Mouse (Mus musculus) neural tube, embryonic 14.5 days (tissue): ENCODE results near the gene Wscd2. TPM values are rescaled to one million over a fixed set of nuclear protein-coding genes. Genes with fewer than 3 reads are reported as not detected.

Experiments used
- ATAC-seq: fragments of 200-750 bp; cut with Nextera tagmentation; 2 replicates; pipeline ENCODE4 v1.8.0; 2017; ENCODE audit warnings: low read depth, mild to moderate bottlenecking, moderate TSS enrichment, moderate library complexity
- H3K27ac ChIP-seq: fragments of 300-500 bp; sonication (generic); 2 replicates; pipeline ENCODE4 v1.5.1; 2014; ENCODE audit warnings: low read depth, mild to moderate bottlenecking, control low read depth, low read length, moderate library complexity, mixed read lengths
- H3K27me3 ChIP-seq: fragments of 300-500 bp; sonication (generic); 2 replicates; pipeline ENCODE4 v1.6.1; 2014; ENCODE audit warnings: low read length; ENCODE audit not compliant: control insufficient read depth, insufficient read depth
- H3K36me3 ChIP-seq: fragments of 300-500 bp; sonication (generic); 2 replicates; pipeline ENCODE4 v1.6.1; 2014; ENCODE audit warnings: low read length, mixed read lengths; ENCODE audit not compliant: control insufficient read depth, insufficient read depth
- H3K4me1 ChIP-seq: fragments of 300-500 bp; sonication (generic); 2 replicates; pipeline ENCODE4 v1.6.1; 2014; ENCODE audit warnings: low read length; ENCODE audit not compliant: control insufficient read depth, insufficient read depth
- H3K4me2 ChIP-seq: fragments of 300-500 bp; sonication (generic); 2 replicates; pipeline ENCODE4 v1.6.1; 2014; ENCODE audit warnings: mild to moderate bottlenecking, low read depth, low read length, control low read depth
- H3K4me3 ChIP-seq: fragments of 300-500 bp; sonication (generic); 2 replicates; pipeline ENCODE4 v1.5.1; 2014; ENCODE audit warnings: low read depth, low read length, control low read depth, mixed read lengths
- H3K9ac ChIP-seq: fragments of 300-500 bp; sonication (generic); replicated peaks from 2 replicates; pipeline ENCODE4 v1.6.1; 2014; ENCODE audit warnings: low read depth, mild to moderate bottlenecking, control low read depth, low read length, mixed read lengths
- H3K9me3 ChIP-seq: fragments of 300-500 bp; sonication (generic); 2 replicates; pipeline ENCODE4 v1.6.1; 2016; ENCODE audit warnings: low read length; ENCODE audit not compliant: control insufficient read depth
- WGBS: fragments of 180-500 bp; shearing (Covaris S2); extraction: QIAGEN DNeasy Blood & Tissue Kit; methylation state at CpG from one replicate; pipeline ENCODE4 v1.1.7; 2014; 5-methylcytosine and 5-hydroxymethylcytosine counted together
- polyA plus RNA-seq: library from polyadenylated mRNA; unstranded; fragments of >200 nt; fragmentation: Nextera tagmentation; extraction: Ambion mirVana; gene quantifications from 2 replicates; pipeline ENCODE4 v1.2.1, GENCODE M21; 2014

The Wscd2 gene
- polyA plus RNA-seq, 1 experiment from 2014 or later, result 19.9 TPM

- Histone ChIP-seq H3K4me2 (no peak overlapping the region), H3K27ac (no peak overlapping the region), H3K9me3 (no peaks in the 10 kb centered on the region), H3K9ac (no peak overlapping the region), H3K4me3 (no peak overlapping the region), H3K27me3 (no peaks in the 10 kb centered on the region), H3K36me3 (no peaks in the 10 kb centered on the region), H3K4me1 (0 out of 2 replicates have a peak, but pooled peaks cover 3% of the 10 kb centered on the region)
- ATAC-seq, result no peak
- 85% methylated on average over 4 of the region's 4 CpGs for WGBS
Measured at GRCm38 (mm10) chr5:113604758-113605157, 114.6 kb downstream of the Wscd2 start.

GRCm38 (mm10) chr5:113606121-113606520, 116.0 kb downstream of the Wscd2 start:
- no peaks in the 10 kb centered on the region for H3K9me3 ChIP-seq
- H3K27me3 ChIP-seq, result no peaks in the 10 kb centered on the region
- H3K9ac ChIP-seq, result no peak overlapping the region
- H3K4me2 ChIP-seq, result no peak overlapping the region
- 0 out of 2 replicates have a peak, but pooled peaks cover 9% of the 10 kb centered on the region for H3K4me1 ChIP-seq
- H3K27ac ChIP-seq, result no peak overlapping the region
- H3K36me3 ChIP-seq, result no peaks in the 10 kb centered on the region
- no peak overlapping the region for H3K4me3 ChIP-seq
- ATAC-seq, result no peak
- 60% methylated on average over 3 of the region's 3 CpGs for WGBS

GRCm38 (mm10) chr5:113606961-113607785, 117.0 kb downstream of the Wscd2 start:
- H3K27me3 ChIP-seq, result no peaks in the 10 kb centered on the region
- H3K9ac ChIP-seq, result no peak overlapping the region
- 73% methylated on average over 8 of the region's 8 CpGs for WGBS
- no peaks in the 10 kb centered on the region for H3K36me3 ChIP-seq
- no peak for ATAC-seq
- H3K4me3 ChIP-seq, result no peak overlapping the region
- H3K27ac ChIP-seq, result 0 out of 2 replicates have a peak overlapping the region, but pooled peaks have one; percentile 52
- H3K9me3 ChIP-seq, result no peaks in the 10 kb centered on the region
- H3K4me1 ChIP-seq, result 0 out of 2 replicates have a peak, but pooled peaks cover 9% of the 10 kb centered on the region
- H3K4me2 ChIP-seq, result no peak overlapping the region

GRCm38 (mm10) chr5:113607941-113608431, 117.9 kb downstream of the Wscd2 start:
- Histone ChIP-seq H3K4me2 (no peak overlapping the region), H3K4me1 (0 out of 2 replicates have a peak, but pooled peaks cover 9% of the 10 kb centered on the region), H3K9ac (0 out of 2 replicates have a peak overlapping the region, but pooled peaks have one; percentile 32), H3K9me3 (no peaks in the 10 kb centered on the region), H3K27me3 (no peaks in the 10 kb centered on the region), H3K36me3 (no peaks in the 10 kb centered on the region), H3K4me3 (no peak overlapping the region), H3K27ac (peak overlapping the region; percentile 52; the same call in 1 of the 2 replicates)
- peak; percentile 36; the same call in 1 of the 2 replicates for ATAC-seq
- 13% methylated on average over 13 of the region's 13 CpGs for WGBS

GRCm38 (mm10) chr5:113608511-113608910, 118.4 kb downstream of the Wscd2 start:
- Histone ChIP-seq H3K4me3 (no peak overlapping the region), H3K4me1 (0 out of 2 replicates have a peak, but pooled peaks cover 9% of the 10 kb centered on the region), H3K27me3 (no peaks in the 10 kb centered on the region), H3K36me3 (no peaks in the 10 kb centered on the region), H3K9me3 (no peaks in the 10 kb centered on the region), H3K9ac (no peak overlapping the region), H3K4me2 (no peak overlapping the region), H3K27ac (no peak overlapping the region)
- peak; percentile 16; the same call in 1 of the 2 replicates for ATAC-seq
- 69% methylated on average over 8 of the region's 8 CpGs for WGBS

- no peaks in the 10 kb centered on the region for H3K9me3 ChIP-seq
- no peak overlapping the region for H3K4me3 ChIP-seq
- no peaks in the 10 kb centered on the region for H3K27me3 ChIP-seq
- H3K36me3 ChIP-seq, result no peaks in the 10 kb centered on the region
- no peak overlapping the region for H3K9ac ChIP-seq
- 0 out of 2 replicates have a peak, but pooled peaks cover 9% of the 10 kb centered on the region for H3K4me1 ChIP-seq
- no peak overlapping the region for H3K4me2 ChIP-seq
- WGBS, result 44% methylated on average over 5 of the region's 5 CpGs
- ATAC-seq, result no peak
- no peak overlapping the region; the same call in 1 of the 2 replicates for H3K27ac ChIP-seq
Measured at GRCm38 (mm10) chr5:113609891-113610290, 119.8 kb downstream of the Wscd2 start.

GRCm38 (mm10) chr5:113610490-113610889, 120.4 kb downstream of the Wscd2 start:
- Histone ChIP-seq H3K36me3 (no peaks in the 10 kb centered on the region), H3K4me2 (no peak overlapping the region), H3K27me3 (no peaks in the 10 kb centered on the region), H3K4me1 (0 out of 2 replicates have a peak, but pooled peaks cover 9% of the 10 kb centered on the region), H3K4me3 (no peak overlapping the region), H3K9ac (no peak overlapping the region), H3K9me3 (no peaks in the 10 kb centered on the region), H3K27ac (no peak overlapping the region; the same call in 1 of the 2 replicates)
- WGBS, result 43% methylated on average over 6 of the region's 6 CpGs
- no peak for ATAC-seq

- 87% methylated on average over 6 of the region's 6 CpGs for WGBS
- Histone ChIP-seq H3K9me3 (no peaks in the 10 kb centered on the region), H3K36me3 (no peaks in the 10 kb centered on the region), H3K27ac (no peak overlapping the region), H3K27me3 (no peaks in the 10 kb centered on the region), H3K4me2 (no peak overlapping the region), H3K4me3 (no peak overlapping the region), H3K4me1 (0 out of 2 replicates have a peak, but pooled peaks cover 9% of the 10 kb centered on the region), H3K9ac (no peak overlapping the region)
- no peak for ATAC-seq
Measured at GRCm38 (mm10) chr5:113611131-113611530, 121.0 kb downstream of the Wscd2 start.

- no peaks in the 10 kb centered on the region for H3K36me3 ChIP-seq
- 0 out of 2 replicates have a peak, but pooled peaks cover 9% of the 10 kb centered on the region for H3K4me1 ChIP-seq
- H3K27me3 ChIP-seq, result no peaks in the 10 kb centered on the region
- H3K9ac ChIP-seq, result no peak overlapping the region
- H3K9me3 ChIP-seq, result no peaks in the 10 kb centered on the region
- 84% methylated on average over 12 of the region's 12 CpGs for WGBS
- no peak overlapping the region for H3K4me3 ChIP-seq
- no peak overlapping the region for H3K4me2 ChIP-seq
- no peak for ATAC-seq
- H3K27ac ChIP-seq, result no peak overlapping the region
Measured at GRCm38 (mm10) chr5:113611771-113612233, 121.7 kb downstream of the Wscd2 start.
